Mouse (Mus musculus) forebrain, postnatal 0 days (tissue): Measurements from ENCODE around the gene Samhd1. TPM values are rescaled to one million over a fixed set of nuclear protein-coding genes. Genes with fewer than 3 reads are reported as not detected.

Source experiments
- ATAC-seq: fragments of 200-750 bp; cut with Nextera tagmentation; 2 replicates; pipeline ENCODE4 v1.8.0; 2017; ENCODE audit warnings: mild to moderate bottlenecking, moderate library complexity
- DNase-seq: peaks from one replicate; pipeline ENCODE4 v3.0.0-alpha.2; 2015
- H3K27ac ChIP-seq: fragments of 300-500 bp; sonication (generic); 2 replicates; pipeline ENCODE4 v1.5.1; 2014; ENCODE audit warnings: low read depth, mild to moderate bottlenecking, antibody characterized with exemption, low read length, moderate library complexity, mixed read lengths
- H3K27me3 ChIP-seq: fragments of 300-500 bp; sonication (generic); 2 replicates; pipeline ENCODE4 v1.6.1; 2014; ENCODE audit warnings: mild to moderate bottlenecking, low read length, mixed read lengths; ENCODE audit not compliant: insufficient read depth
- H3K36me3 ChIP-seq: fragments of 300-500 bp; sonication (generic); 2 replicates; pipeline ENCODE4 v1.6.1; 2014; ENCODE audit warnings: mild to moderate bottlenecking, moderate library complexity; ENCODE audit not compliant: insufficient read depth
- H3K4me1 ChIP-seq: fragments of 300-500 bp; sonication (generic); 2 replicates; pipeline ENCODE4 v1.6.1; 2014; ENCODE audit warnings: antibody characterized with exemption; ENCODE audit not compliant: insufficient read depth
- H3K4me2 ChIP-seq: fragments of 300-500 bp; sonication (generic); 2 replicates; pipeline ENCODE4 v1.6.1; 2014; ENCODE audit warnings: low read depth, mild to moderate bottlenecking, moderate library complexity
- H3K4me3 ChIP-seq: fragments of 300-500 bp; sonication (generic); 2 replicates; pipeline ENCODE4 v1.5.1; 2014; ENCODE audit warnings: low read depth, low read length, mixed read lengths
- H3K9ac ChIP-seq: fragments of 300-500 bp; sonication (generic); 2 replicates; pipeline ENCODE4 v1.6.1; 2014; ENCODE audit warnings: mild to moderate bottlenecking
- H3K9me3 ChIP-seq: fragments of 300-500 bp; sonication (generic); 2 replicates; pipeline ENCODE4 v1.6.1; 2016; ENCODE audit warnings: low read length
- CTCF ChIP-seq: sonication (generic); IDR thresholded peaks from 2 replicates; pipeline ENCODE4 v1.5.1; 2016; ENCODE audit warnings: antibody characterized with exemption, control low read depth, low read depth
- WGBS: fragments of 180-500 bp; shearing (Covaris S2); extraction: QIAGEN DNeasy Blood & Tissue Kit; methylation state at CpG from one replicate; pipeline ENCODE4 v1.1.7; 2014; 5-methylcytosine and 5-hydroxymethylcytosine counted together
- polyA plus RNA-seq: library from polyadenylated mRNA; unstranded; fragments of >200 nt; fragmentation: Nextera tagmentation; extraction: Ambion mirVana; gene quantifications from 2 replicates; pipeline ENCODE4 v1.2.1, GENCODE M21; 2015
- total RNA-seq: library from RNA; depleted of rRNA; stranded (reverse); fragments of >200 nt; gene quantifications from 2 replicates; pipeline ENCODE4 v1.2.3, GENCODE M21; 2014

The Samhd1 gene
- total and polyA plus RNA-seq, 2 experiments from 2014 or later: 8.0 to 18.5 TPM

- no peak overlapping the region; the same call in 1 of the 2 replicates for H3K4me3 ChIP-seq
- 44% methylated on average over 9 of the region's 9 CpGs for WGBS
- H3K36me3 ChIP-seq: peaks cover 20% of the 10 kb centered on the region
- H3K27ac ChIP-seq: no peak overlapping the region
- no peak for DNase-seq
- no peaks in the 10 kb centered on the region for H3K9me3 ChIP-seq
- no peak for TF ChIP-seq CTCF
- no peak for ATAC-seq
- no peaks in the 10 kb centered on the region for H3K27me3 ChIP-seq
- peak overlapping the region; percentile 31; the same call in 1 of the 2 replicates for H3K9ac ChIP-seq
- peak overlapping the region; percentile 94 for H3K4me2 ChIP-seq
- H3K4me1 ChIP-seq: peaks cover 62% of the 10 kb centered on the region
Observed at GRCm38 (mm10) chr2:157074186-157074724, 60.8 kb downstream of the Samhd1 start.

DNA sequence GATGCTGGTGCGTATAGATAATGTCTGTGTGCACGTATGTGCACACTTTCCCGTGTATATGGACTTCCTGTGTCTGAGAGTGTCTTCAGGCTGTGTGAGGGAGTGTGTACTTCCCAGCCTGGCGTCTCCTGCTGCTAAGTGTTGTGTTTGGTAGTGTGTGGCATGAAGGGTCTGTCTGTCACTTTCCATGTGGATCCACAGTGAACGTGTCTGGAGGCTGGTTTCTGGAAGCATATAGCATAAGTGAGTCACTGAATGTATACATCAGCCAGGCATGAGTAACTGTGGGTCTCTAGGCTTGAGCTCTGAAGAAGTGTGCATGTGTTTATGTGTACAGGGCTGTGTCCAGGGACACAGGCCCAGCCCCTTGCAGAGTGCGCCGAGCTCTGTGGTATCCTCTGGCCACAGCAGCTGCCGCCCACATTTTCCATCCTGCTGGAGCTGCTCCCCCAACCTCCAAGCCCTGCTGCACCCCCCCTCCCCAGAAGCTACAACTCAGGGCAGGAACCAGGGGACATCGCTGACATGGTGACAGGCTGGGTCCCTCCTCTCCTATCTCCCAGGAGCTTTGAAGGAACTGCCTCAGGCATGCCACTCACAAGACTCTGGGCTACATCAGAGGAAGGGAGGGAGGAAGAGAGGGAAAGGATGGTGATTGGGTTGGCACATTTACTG, 61.5 kb downstream of the Samhd1 start:
- DNase-seq: no peak
- Histone ChIP-seq H3K27me3 (no peaks in the 10 kb centered on the region), H3K4me2 (peak overlapping the region; percentile 94), H3K4me1 (peaks cover 65% of the 10 kb centered on the region), H3K36me3 (peaks cover 20% of the 10 kb centered on the region), H3K4me3 (no peak overlapping the region), H3K9me3 (no peaks in the 10 kb centered on the region), H3K9ac (no peak overlapping the region), H3K27ac (no peak overlapping the region)
- no peak for ATAC-seq
- no peak for TF ChIP-seq CTCF
- 72% methylated on average over 9 of the region's 9 CpGs for WGBS

DNA sequence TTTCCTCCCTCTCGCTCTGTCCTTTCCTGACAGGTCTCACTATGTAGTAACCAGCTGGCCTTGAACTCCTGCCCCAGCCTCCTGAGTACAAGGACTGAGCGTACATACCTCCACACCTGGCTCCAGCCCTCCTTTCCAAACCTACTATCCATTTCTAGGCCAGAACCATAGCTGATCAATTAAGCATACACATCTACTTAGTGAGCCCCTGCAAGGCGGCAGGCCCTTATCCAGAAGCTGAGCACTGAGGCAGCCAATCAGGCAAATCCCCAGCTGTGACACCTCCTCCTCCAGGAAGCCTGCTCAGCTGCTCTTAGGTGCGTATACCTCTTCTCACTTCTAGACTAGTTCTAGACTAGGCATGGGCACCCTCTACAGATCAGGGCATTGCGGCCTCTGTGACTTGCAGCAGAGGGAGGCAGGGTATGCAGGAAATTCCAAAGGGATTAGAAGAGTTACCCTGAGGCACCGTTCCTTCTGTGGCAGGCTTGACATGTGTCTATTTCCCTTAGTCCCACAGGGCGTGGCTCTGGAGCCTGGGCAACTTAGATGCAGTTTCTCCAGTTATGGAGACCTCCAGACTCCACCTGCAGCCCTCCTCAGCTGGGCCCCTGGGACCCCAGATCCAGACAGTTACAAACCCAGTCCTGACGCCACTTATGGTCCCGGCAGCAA, 62.6 kb downstream of the Samhd1 start:
- no peaks in the 10 kb centered on the region for H3K9me3 ChIP-seq
- H3K27me3 ChIP-seq: no peaks in the 10 kb centered on the region
- WGBS: 70% methylated on average over 9 of the region's 9 CpGs
- ATAC-seq (no peak), DNase-seq (no peak)
- no peak overlapping the region for H3K4me2 ChIP-seq
- H3K4me1 ChIP-seq: peaks cover 65% of the 10 kb centered on the region
- no peak for TF ChIP-seq CTCF
- no peak overlapping the region for H3K27ac ChIP-seq
- H3K36me3 ChIP-seq: peaks cover 20% of the 10 kb centered on the region
- no peak overlapping the region for H3K9ac ChIP-seq
- H3K4me3 ChIP-seq: no peak overlapping the region

- DNase-seq (no peak), ATAC-seq (no peak)
- no peak for TF ChIP-seq CTCF
- Histone ChIP-seq H3K4me2 (peak overlapping the region; percentile 6; the same call in 1 of the 2 replicates), H3K4me3 (no peak overlapping the region), H3K9ac (no peak overlapping the region), H3K36me3 (peaks cover 17% of the 10 kb centered on the region), H3K4me1 (peaks cover 56% of the 10 kb centered on the region), H3K9me3 (no peaks in the 10 kb centered on the region), H3K27ac (no peak overlapping the region), H3K27me3 (no peaks in the 10 kb centered on the region)
- 33% methylated on average over 2 of the region's 2 CpGs for WGBS
Observed at GRCm38 (mm10) chr2:157071556-157071955, 63.5 kb downstream of the Samhd1 start.

GRCm38 (mm10) chr2:157070365-157070764, 64.7 kb downstream of the Samhd1 start:
- Histone ChIP-seq H3K36me3 (peaks cover 14% of the 10 kb centered on the region), H3K4me3 (no peak overlapping the region), H3K4me2 (0 out of 2 replicates have a peak overlapping the region, but pooled peaks have one; percentile 5), H3K27me3 (no peaks in the 10 kb centered on the region), H3K4me1 (peaks cover 44% of the 10 kb centered on the region), H3K9me3 (no peaks in the 10 kb centered on the region), H3K9ac (no peak overlapping the region), H3K27ac (peak overlapping the region; percentile 67)
- 16% methylated on average over 9 of the region's 9 CpGs for WGBS
- peak; percentile 33 for ATAC-seq
- no peak for TF ChIP-seq CTCF
- peak; percentile 59 for DNase-seq

GRCm38 (mm10) chr2:157069755-157070315, 65.2 kb downstream of the Samhd1 start:
- Histone ChIP-seq H3K9ac (peak overlapping the region; percentile 25; the same call in 1 of the 2 replicates), H3K4me3 (no peak overlapping the region), H3K9me3 (no peaks in the 10 kb centered on the region), H3K27ac (peak overlapping the region; percentile 67), H3K27me3 (no peaks in the 10 kb centered on the region), H3K4me2 (no peak overlapping the region), H3K4me1 (peaks cover 42% of the 10 kb centered on the region), H3K36me3 (peaks cover 14% of the 10 kb centered on the region)
- ATAC-seq: 0 out of 2 replicates have a peak, but pooled peaks have one; percentile 1
- 36% methylated on average over 3 of the region's 3 CpGs for WGBS
- DNase-seq: no peak
- no peak for TF ChIP-seq CTCF
